Mouse (Mus musculus): Measurements from ENCODE around the gene Prickle2.

- TF ChIP-seq CTCF (IDR thresholded peaks at IDR 0.05; ENCODE audit: insufficient read depth, low read length) (no peak), POLR2A (IDR thresholded peaks at IDR 0.05; ENCODE audit: borderline replicate concordance, extremely low read depth, low read depth, low read length) (no peak)
Measured at GRCm38 (mm10) chr6:92521526-92522075, 184.4 kb downstream of the Prickle2 start.

Data from lung, adult 2 months (tissue).